Mouse (Mus musculus): ENCODE results near the gene Pnpla7. TPM values are rescaled to one million over a fixed set of nuclear protein-coding genes. Genes with fewer than 3 reads are reported as not detected.
"Not testable (repeated sequence)": the region's sequence is repeated elsewhere in the genome, so short reads cannot be mapped to it uniquely, and the experiment has no call there.

Gene Pnpla7
- polyA plus RNA-seq, 1 experiment, result 26.9 TPM

GRCm38 (mm10) chr2:24949421-24950188, 26.2 kb upstream of the Pnpla7 start, which contains the start of gene Zmynd19:
TSS of gene Zmynd19 (plus strand) at chr2:24949792.
- H3K4me1 ChIP-seq (ENCODE audit: control insufficient read depth, insufficient read depth, low read length), result no peaks in the 10 kb centered on the region
- peak within 1 kb of the TSS; percentile 66 for H3K4me3 ChIP-seq (replicated peaks; ENCODE audit: extremely low read depth, low read depth, low read length)
- TF ChIP-seq CTCF (IDR thresholded peaks at IDR 0.05; ENCODE audit: insufficient read depth, low read length) (no peak), POLR2A (IDR thresholded peaks at IDR 0.05; ENCODE audit: borderline replicate concordance, extremely low read depth, low read depth, low read length) (peak; percentile 17; the same call in 1 of the 2 replicates)
- DNase-seq, result peak; percentile 97
- 1% methylated on average over 98 of the region's 108 CpGs for WGBS

GRCm38 (mm10) chr2:24950189-24950535, 25.7 kb upstream of the Pnpla7 start:
- TF ChIP-seq CTCF (IDR thresholded peaks at IDR 0.05; ENCODE audit: insufficient read depth, low read length) (no peak), POLR2A (IDR thresholded peaks at IDR 0.05; ENCODE audit: borderline replicate concordance, extremely low read depth, low read depth, low read length) (no peak)
- H3K4me3 ChIP-seq (replicated peaks; ENCODE audit: extremely low read depth, low read depth, low read length), result peak overlapping the region; percentile 66
- under 1% methylated on average over 31 of the region's 31 CpGs for WGBS
- peak; percentile 32 for DNase-seq
- H3K4me1 ChIP-seq (ENCODE audit: control insufficient read depth, insufficient read depth, low read length), result no peaks in the 10 kb centered on the region

GRCm38 (mm10) chr2:24952537-24953055, 23.2 kb upstream of the Pnpla7 start:
- H3K4me1 ChIP-seq (ENCODE audit: control insufficient read depth, insufficient read depth, low read length), result no peaks in the 10 kb centered on the region
- no peak for TF ChIP-seq POLR2A (IDR thresholded peaks at IDR 0.05; ENCODE audit: borderline replicate concordance, extremely low read depth, low read depth, low read length)
- no peak for TF ChIP-seq CTCF (IDR thresholded peaks at IDR 0.05; ENCODE audit: insufficient read depth, low read length)
- DNase-seq, result no peak
- WGBS, result 80% methylated on average over 4 of the region's 4 CpGs
- no peak overlapping the region for H3K4me3 ChIP-seq (replicated peaks; ENCODE audit: extremely low read depth, low read depth, low read length)

GRCm38 (mm10) chr2:24960910-24961309, 14.9 kb upstream of the Pnpla7 start:
- Histone ChIP-seq H3K4me3 (replicated peaks; ENCODE audit: extremely low read depth, low read depth, low read length) (no peak overlapping the region), H3K4me1 (ENCODE audit: control insufficient read depth, insufficient read depth, low read length) (0 out of 2 replicates have a peak, but pooled peaks cover 5% of the 10 kb centered on the region)
- 23% methylated on average over 3 of the region's 3 CpGs for WGBS
- TF ChIP-seq POLR2A (IDR thresholded peaks at IDR 0.05; ENCODE audit: borderline replicate concordance, extremely low read depth, low read depth, low read length) (no peak), CTCF (IDR thresholded peaks at IDR 0.05; ENCODE audit: insufficient read depth, low read length) (peak; percentile 63)
- DNase-seq, result peak; percentile 17

GRCm38 (mm10) chr2:24962304-24963000, 13.4 kb upstream of the Pnpla7 start, which contains the start of gene Dph7:
TSS of gene Dph7 (plus strand) at chr2:24962400.
- peak; percentile 85 for TF ChIP-seq CTCF (IDR thresholded peaks at IDR 0.05; ENCODE audit: insufficient read depth, low read length)
- peak; percentile 80; the same call in 1 of the 2 replicates for TF ChIP-seq POLR2A (IDR thresholded peaks at IDR 0.05; ENCODE audit: borderline replicate concordance, extremely low read depth, low read depth, low read length)
- peak within 1 kb of the TSS; percentile 97 for H3K4me3 ChIP-seq (replicated peaks; ENCODE audit: extremely low read depth, low read depth, low read length)
- WGBS, result 2% methylated on average over 28 of the region's 28 CpGs
- 0 out of 2 replicates have a peak, but pooled peaks cover 5% of the 10 kb centered on the region for H3K4me1 ChIP-seq (ENCODE audit: control insufficient read depth, insufficient read depth, low read length)
- DNase-seq, result peak; percentile 83

GRCm38 (mm10) chr2:24970386-24970785, 5.4 kb upstream of the Pnpla7 start:
- no peak for DNase-seq
- H3K4me3 ChIP-seq (replicated peaks; ENCODE audit: extremely low read depth, low read depth, low read length), result no peak overlapping the region
- 77% methylated on average over 4 of the region's 4 CpGs for WGBS
- TF ChIP-seq CTCF (IDR thresholded peaks at IDR 0.05; ENCODE audit: insufficient read depth, low read length), result no peak
- no peak for TF ChIP-seq POLR2A (IDR thresholded peaks at IDR 0.05; ENCODE audit: borderline replicate concordance, extremely low read depth, low read depth, low read length)
- H3K4me1 ChIP-seq (ENCODE audit: control insufficient read depth, insufficient read depth, low read length), result 0 out of 2 replicates have a peak, but pooled peaks cover 3% of the 10 kb centered on the region

- 0% methylated on average over 17 of the region's 17 CpGs for WGBS
- not testable (repeated sequence) for DNase-seq; H3K4me1 ChIP-seq (ENCODE audit: control insufficient read depth, insufficient read depth, low read length)
- peak overlapping the region; percentile 82 for H3K4me3 ChIP-seq (replicated peaks; ENCODE audit: extremely low read depth, low read depth, low read length)
These were observed 1.4 kb upstream of the Pnpla7 start for GRCm38 (mm10) chr2:24974452-24974851.

- 0 out of 2 replicates have a peak, but pooled peaks cover 3% of the 10 kb centered on the region for H3K4me1 ChIP-seq (ENCODE audit: control insufficient read depth, insufficient read depth, low read length)
- peak within 1 kb of the TSS; percentile 82 for H3K4me3 ChIP-seq (replicated peaks; ENCODE audit: extremely low read depth, low read depth, low read length)
- DNase-seq, result peak; percentile 89
- WGBS, result under 1% methylated on average over 64 of the region's 64 CpGs
- no peak for TF ChIP-seq CTCF (IDR thresholded peaks at IDR 0.05; ENCODE audit: insufficient read depth, low read length)
- TF ChIP-seq POLR2A (IDR thresholded peaks at IDR 0.05; ENCODE audit: borderline replicate concordance, extremely low read depth, low read depth, low read length), result peak; percentile 93
These were observed 728 bp upstream of the Pnpla7 start, which contains the start of gene Mrpl41 for GRCm38 (mm10) chr2:24974906-24975703. TSS of gene Mrpl41 (minus strand) at chr2:24975098.

- H3K4me3 ChIP-seq (replicated peaks; ENCODE audit: extremely low read depth, low read depth, low read length), result peak overlapping the region; percentile 2
- WGBS, result 81% methylated on average over 5 of the region's 5 CpGs
- no peak for DNase-seq
- no peak for TF ChIP-seq CTCF (IDR thresholded peaks at IDR 0.05; ENCODE audit: insufficient read depth, low read length)
- TF ChIP-seq POLR2A (IDR thresholded peaks at IDR 0.05; ENCODE audit: borderline replicate concordance, extremely low read depth, low read depth, low read length), result no peak
- H3K4me1 ChIP-seq (ENCODE audit: control insufficient read depth, insufficient read depth, low read length), result 0 out of 2 replicates have a peak, but pooled peaks cover 3% of the 10 kb centered on the region
These were observed 1.1 kb downstream of the Pnpla7 start for GRCm38 (mm10) chr2:24976960-24977359.
